Mouse (Mus musculus) spleen, adult 10 weeks (tissue): ENCODE results near the gene Myl10. TPM values are rescaled to one million over a fixed set of nuclear protein-coding genes. Genes with fewer than 3 reads are reported as not detected.

Source experiments
- polyA plus RNA-seq: library from polyadenylated mRNA; stranded (reverse); fragments of 350-450 nt; fragmentation: Illumina TruSeq; extraction: RNeasy Lipid Tissue Mini Kit (QIAGEN cat#74804); gene quantifications from one replicate; pipeline ENCODE4 v1.2.3, GENCODE M21; 2015; ENCODE audit warnings: low replicate concordance; ENCODE audit not compliant: insufficient read depth

Gene Myl10
- not detected for polyA plus RNA-seq

GRCm38 (mm10) chr5:136692784-136693183 lies at the start of gene Myl10:
TSS of gene Myl10 (plus strand) at chr5:136693146.

Other genes with a start within 250 kb of the Myl10 start
- 38.3 TPM for gene Cux1, start 125.7 kb upstream of the Myl10 start, polyA plus RNA-seq
- 0.14 TPM for gene Col26a1, start 190.1 kb downstream of the Myl10 start, polyA plus RNA-seq
- gene Ift22, start 215.0 kb downstream of the Myl10 start, polyA plus RNA-seq, result 15.4 TPM